Mouse (Mus musculus): ENCODE measurements around the gene 4930433I11Rik.
A peak's percentile ranks its signal among the peaks of the same experiment; 100 is the strongest.
"Not testable (repeated sequence)": the region's sequence is repeated elsewhere in the genome, so short reads cannot be mapped to it uniquely, and the experiment has no call there.

Gene 4930433I11Rik

DNA sequence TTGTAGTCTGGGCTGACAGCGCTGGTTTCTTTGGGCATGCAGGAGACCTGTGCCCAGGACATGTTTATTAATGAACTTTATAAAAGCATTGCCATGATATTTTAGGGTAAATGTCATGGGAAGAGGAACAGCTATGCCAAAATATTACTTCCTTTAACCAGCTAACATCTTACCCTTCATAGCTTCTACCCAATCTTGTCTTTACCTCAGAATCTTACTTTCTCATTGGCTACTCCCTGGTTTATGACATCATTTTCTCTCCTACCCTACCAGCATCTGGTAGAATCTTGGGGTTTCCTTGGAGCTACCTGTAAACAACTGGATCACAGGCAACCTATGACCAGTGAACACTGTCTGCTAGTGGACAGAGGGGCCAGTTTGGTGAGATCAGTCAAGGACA lies at the start of gene 4930433I11Rik:
4930433I11Rik (plus strand) TSS at position 301 of the 400 bp plus-strand sequence.
- DNase-seq (ENCODE audit: extremely low spot score, low read depth, low spot score), result no peak

DNA sequence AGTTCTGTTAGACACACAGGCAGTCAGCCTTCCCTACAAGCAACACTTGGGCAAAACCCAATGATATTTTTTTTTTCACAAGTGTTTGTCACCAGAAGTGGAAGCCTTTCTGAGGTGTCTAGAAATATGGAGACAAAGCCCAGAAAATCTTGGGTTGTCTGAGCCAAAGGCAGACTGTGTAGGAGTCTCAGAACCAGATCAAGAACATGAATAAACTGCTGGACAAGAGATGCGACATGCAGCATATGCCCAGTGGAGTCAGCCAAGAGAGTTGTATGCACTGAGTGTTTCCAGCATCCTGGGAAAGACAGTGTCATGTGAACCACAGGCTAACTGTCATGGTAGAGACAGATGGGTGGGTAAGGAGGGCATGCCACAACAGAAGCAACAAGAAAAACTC lies 48.0 kb upstream of the 4930433I11Rik start:
- no peak for DNase-seq (ENCODE audit: extremely low spot score, low read depth, low spot score)

DNA sequence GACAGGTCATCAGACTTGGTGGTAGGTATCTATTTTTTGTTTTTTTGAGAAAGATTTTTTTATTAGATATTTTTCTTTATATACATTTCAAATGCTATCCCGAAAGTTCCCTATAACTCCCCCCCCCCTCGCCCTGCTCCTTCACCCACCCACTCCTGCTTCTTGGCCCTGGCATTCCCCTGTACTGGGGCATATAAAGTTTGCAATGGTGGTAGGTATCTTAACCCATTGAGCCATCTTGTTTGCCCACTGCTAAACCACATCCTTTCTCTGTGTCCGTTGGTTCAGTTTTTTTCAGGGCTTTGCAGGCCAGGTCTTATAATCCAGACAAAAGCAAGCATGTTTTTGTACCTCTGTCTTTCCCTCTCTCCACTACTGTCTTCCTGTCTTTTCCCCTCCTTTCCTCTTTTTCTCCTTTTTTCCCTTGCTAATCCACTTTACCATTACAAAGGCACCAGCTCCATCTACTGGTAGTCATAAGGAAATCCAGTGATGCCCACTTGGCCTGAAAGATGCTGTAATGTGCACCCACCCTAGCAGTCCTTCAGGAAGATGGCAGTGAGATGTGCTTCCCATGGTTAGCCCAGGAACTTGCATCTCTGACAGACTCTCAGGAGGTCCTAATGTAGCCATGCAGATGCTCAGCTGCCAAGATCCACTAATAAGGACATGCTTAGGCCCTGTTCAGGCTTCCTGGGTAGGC lies 45.0 kb upstream of the 4930433I11Rik start:
- DNase-seq (ENCODE audit: extremely low spot score, low read depth, low spot score), result peak; percentile 3

DNA sequence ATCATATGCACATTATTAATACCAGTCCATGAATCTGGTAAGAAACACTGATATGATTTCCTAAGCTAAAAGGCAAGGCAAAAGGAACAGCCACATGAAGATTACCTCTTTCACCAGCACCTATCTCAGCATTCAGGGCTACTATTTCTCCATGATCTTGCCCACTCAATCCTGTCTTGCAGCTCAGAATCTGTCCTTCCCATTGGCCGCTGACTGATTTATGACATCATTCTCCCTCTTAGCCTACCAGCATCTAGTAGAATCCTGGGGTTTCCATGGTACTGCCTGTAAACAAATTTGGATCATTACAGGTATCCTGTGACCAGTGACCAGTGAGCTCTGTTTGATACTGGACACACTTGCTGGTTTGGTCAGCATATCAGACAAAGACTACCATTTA lies 45.1 kb downstream of the 4930433I11Rik start, which contains the start of gene Gm4884:
Gm4884 (plus strand) TSS at position 301 of the 400 bp plus-strand sequence.
- not testable (repeated sequence) for DNase-seq (ENCODE audit: extremely low spot score, low read depth, low spot score)

DNA sequence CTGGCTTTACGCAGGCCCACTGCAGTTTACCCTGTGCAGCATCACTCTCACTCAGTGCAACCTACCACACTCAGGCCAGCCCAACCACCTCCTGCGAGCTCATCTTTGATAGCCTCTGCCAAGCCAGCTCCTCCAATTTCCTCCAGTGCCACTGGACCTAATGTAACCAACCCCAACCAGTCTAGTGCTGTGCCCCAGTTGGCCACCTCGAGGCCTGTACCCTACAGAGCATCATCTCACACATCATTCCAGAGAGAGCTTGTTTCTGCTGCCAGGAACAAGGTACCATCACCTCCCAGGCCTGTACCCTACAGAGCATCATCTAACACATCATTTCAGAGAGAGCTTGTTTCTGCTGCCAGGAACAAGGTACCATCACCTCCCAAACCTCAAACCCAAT lies 56.7 kb downstream of the 4930433I11Rik start:
- not testable (repeated sequence) for DNase-seq (ENCODE audit: extremely low spot score, low read depth, low spot score)
